Mouse (Mus musculus) heart, postnatal 4 days (tissue): ENCODE measurements around the gene Atp8b5. TPM values are rescaled to one million over a fixed set of nuclear protein-coding genes. Genes with fewer than 3 reads are reported as not detected.

ENCODE experiments used
- DNase-seq: peaks from one replicate; pipeline ENCODE4 v3.0.0; 2021
- total RNA-seq, 2 experiments: library from RNA; stranded (reverse); gene quantifications; 2 replicates each; pipeline ENCODE4 v1.2.3; 2021

Atp8b5 gene
- total RNA-seq, 2 experiments from 2014 or later = 0.05 to 0.14 TPM

- no peak for DNase-seq
Observed at GRCm38 (mm10) chr4:43383246-43384082, 116.5 kb downstream of the Atp8b5 start.

GRCm38 (mm10) chr4:43384083-43384460 is 117.1 kb downstream of the Atp8b5 start:
- DNase-seq = no peak

GRCm38 (mm10) chr4:43384541-43384940 is 117.6 kb downstream of the Atp8b5 start:
- no peak for DNase-seq

GRCm38 (mm10) chr4:43386932-43387331 is 120.0 kb downstream of the Atp8b5 start:
- no peak for DNase-seq

GRCm38 (mm10) chr4:43389390-43389789 is 122.4 kb downstream of the Atp8b5 start:
- no peak for DNase-seq

GRCm38 (mm10) chr4:43389845-43390440 is 123.0 kb downstream of the Atp8b5 start:
- no peak for DNase-seq

- no peak for DNase-seq
Observed at GRCm38 (mm10) chr4:43391521-43392050, 124.6 kb downstream of the Atp8b5 start.

GRCm38 (mm10) chr4:43394345-43394891 is 127.5 kb downstream of the Atp8b5 start:
- DNase-seq = peak; percentile 80

GRCm38 (mm10) chr4:43395147-43395546 is 128.2 kb downstream of the Atp8b5 start:
- no peak for DNase-seq

- DNase-seq = no peak
Observed at GRCm38 (mm10) chr4:43395836-43396235, 128.9 kb downstream of the Atp8b5 start.

GRCm38 (mm10) chr4:43396381-43396780 is 129.4 kb downstream of the Atp8b5 start:
- DNase-seq = no peak

GRCm38 (mm10) chr4:43398014-43398413 is 131.1 kb downstream of the Atp8b5 start:
- no peak for DNase-seq

- peak; percentile 86 for DNase-seq
Observed at GRCm38 (mm10) chr4:43398829-43399331, 131.9 kb downstream of the Atp8b5 start.

- peak; percentile 69 for DNase-seq
Observed at GRCm38 (mm10) chr4:43399391-43400131, 132.6 kb downstream of the Atp8b5 start.

- DNase-seq = no peak
Observed at GRCm38 (mm10) chr4:43400976-43401375, 134.0 kb downstream of the Atp8b5 start.

GRCm38 (mm10) chr4:43401486-43401885 is 134.5 kb downstream of the Atp8b5 start:
- DNase-seq = no peak

- DNase-seq = no peak
Observed at GRCm38 (mm10) chr4:43402212-43402611, 135.3 kb downstream of the Atp8b5 start.

GRCm38 (mm10) chr4:43404697-43405096 is 137.7 kb downstream of the Atp8b5 start:
- no peak for DNase-seq

GRCm38 (mm10) chr4:43406162-43406971 is 139.4 kb downstream of the Atp8b5 start:
- DNase-seq = peak; percentile 88

- DNase-seq = no peak
Observed at GRCm38 (mm10) chr4:43407071-43407920, 140.3 kb downstream of the Atp8b5 start.

- no peak for DNase-seq
Observed at GRCm38 (mm10) chr4:43414761-43415160, 147.8 kb downstream of the Atp8b5 start.
